Mouse (Mus musculus) stomach, postnatal 0 days (tissue): ENCODE results near the gene Methig1.

Source experiments
- CTCF ChIP-seq: IDR thresholded peaks from 2 replicates; pipeline ENCODE4 v1.5.1; 2016; ENCODE audit warnings: antibody characterized with exemption, low read depth, mild to moderate bottlenecking, moderate library complexity
- EP300 ChIP-seq: optimal IDR thresholded peaks from 2 replicates; pipeline ENCODE3; 2016; ENCODE audit warnings: antibody characterized with exemption

DNA sequence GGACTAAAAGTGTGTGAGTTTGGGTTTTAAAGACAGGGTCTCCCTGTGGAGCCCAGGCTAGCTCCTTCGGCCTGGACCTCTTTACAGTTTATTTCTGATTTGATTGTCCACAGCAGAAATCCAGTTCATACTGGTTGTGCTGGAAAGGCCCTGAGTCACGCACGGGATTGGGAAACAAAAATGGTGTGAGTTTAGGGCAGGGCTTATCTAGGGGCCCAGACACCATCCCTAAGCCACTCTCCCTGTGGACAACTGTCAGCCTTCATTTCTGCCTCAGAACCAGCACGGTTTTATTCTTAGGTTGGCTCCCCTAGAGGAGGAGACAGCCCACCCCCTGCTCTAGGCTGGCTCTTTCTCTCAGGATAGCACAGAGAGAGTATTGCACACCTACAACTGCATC, 80.3 kb downstream of the Methig1 start:
- TF ChIP-seq CTCF, result no peak
- no peak for TF ChIP-seq EP300
